Mouse (Mus musculus) left cerebral cortex, postnatal 10 days (tissue): Measurements from ENCODE around the gene Ephb3. TPM values are rescaled to one million over a fixed set of nuclear protein-coding genes. Genes with fewer than 3 reads are reported as not detected.

ENCODE experiments used
- DNase-seq, 2 experiments: peaks; one replicate each; pipeline ENCODE4 v3.0.0; 2021 to 2022; ENCODE audit warnings: low spot score in 2 of 2, mixed read lengths in 1 of 2; ENCODE audit errors: extremely low spot score in 1 of 2
- intact Hi-C: fragments of 180-260 bp; cut with DNase I; formaldehyde crosslinking; loops from one replicate; pipeline ENCODE4 v1.15.1; 2025
- total RNA-seq, 2 experiments: library from RNA; stranded (reverse); gene quantifications; 2 replicates each; pipeline ENCODE4 v1.2.3; 2021

The Ephb3 gene
- total RNA-seq, 2 experiments from 2014 or later: 29.7 to 34.1 TPM

DNA sequence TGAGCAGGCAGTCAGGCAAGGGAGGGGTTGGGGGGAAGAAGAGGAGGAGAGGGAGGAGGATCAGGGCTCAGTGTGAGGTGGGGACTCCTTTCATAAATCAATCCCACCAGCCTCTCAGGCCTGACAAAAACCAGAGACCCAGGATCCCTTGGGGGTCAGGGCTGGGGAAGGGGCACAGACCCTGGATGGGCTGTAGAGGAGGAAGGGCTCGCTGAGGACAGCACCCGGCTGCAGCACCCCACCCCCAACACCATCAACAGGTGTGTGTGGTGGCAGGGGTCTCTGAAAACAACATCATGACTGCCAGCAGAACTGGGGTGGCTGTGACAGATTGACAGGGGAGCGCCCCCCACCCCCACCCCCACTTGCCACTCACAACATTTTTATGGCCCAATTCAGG lies 36.0 kb downstream of the Ephb3 start:
- intact Hi-C loops: loop anchor here (10.0 kb wide), 1 partner anchor 74 kb away; no protein-coding TSS in a partner anchor
- DNase-seq: no peak

- intact Hi-C loops: loop anchor here (10.0 kb wide), 1 partner anchor 74 kb away; no protein-coding TSS in a partner anchor
- no peak for DNase-seq
These were observed 36.5 kb downstream of the Ephb3 start for GRCm38 (mm10) chr16:21241030-21241429.

DNA sequence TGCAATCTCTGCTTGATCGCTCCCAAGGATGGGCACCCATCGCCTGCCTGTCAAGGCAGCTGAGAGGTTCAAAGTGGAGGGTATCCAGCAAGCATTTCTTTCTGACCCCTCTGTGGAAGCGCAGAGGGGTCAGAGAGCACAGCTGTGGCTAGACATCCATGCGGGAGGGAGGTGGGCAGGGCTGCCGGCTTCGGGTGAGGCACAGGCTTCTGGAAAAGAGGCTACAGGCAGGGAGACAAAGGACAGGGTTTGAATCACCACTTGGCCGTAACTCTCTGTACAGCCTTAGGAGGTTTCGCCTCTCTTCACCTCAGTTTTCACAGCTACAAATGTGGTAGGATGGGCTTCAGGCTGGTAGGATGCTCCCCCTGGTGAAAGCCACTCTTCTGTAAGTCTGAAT lies 38.4 kb downstream of the Ephb3 start:
- intact Hi-C loops: loop anchor here (10.0 kb wide), 1 partner anchor 72 kb away; no protein-coding TSS in a partner anchor

GRCm38 (mm10) chr16:21244803-21245202 lies 40.2 kb downstream of the Ephb3 start:
- DNase-seq: no peak
- intact Hi-C loops: loop anchor here (5.0 to 10.0 kb wide), 3 partner anchors 38 to 87 kb away; no protein-coding TSS in a partner anchor

More for the DNA sequence above, 38.4 kb downstream of the Ephb3 start:
- no peak for DNase-seq

GRCm38 (mm10) chr16:21245387-21245786 lies 40.8 kb downstream of the Ephb3 start:
- DNase-seq: no peak
- intact Hi-C loops: loop anchor here (5.0 to 10.0 kb wide), 3 partner anchors 38 to 87 kb away; no protein-coding TSS in a partner anchor

GRCm38 (mm10) chr16:21245931-21246390 lies 41.4 kb downstream of the Ephb3 start:
- peak; percentile 83 to 90 for DNase-seq
- intact Hi-C loops: loop anchor here (5.0 to 10.0 kb wide), 3 partner anchors 39 to 86 kb away; no protein-coding TSS in a partner anchor

DNA sequence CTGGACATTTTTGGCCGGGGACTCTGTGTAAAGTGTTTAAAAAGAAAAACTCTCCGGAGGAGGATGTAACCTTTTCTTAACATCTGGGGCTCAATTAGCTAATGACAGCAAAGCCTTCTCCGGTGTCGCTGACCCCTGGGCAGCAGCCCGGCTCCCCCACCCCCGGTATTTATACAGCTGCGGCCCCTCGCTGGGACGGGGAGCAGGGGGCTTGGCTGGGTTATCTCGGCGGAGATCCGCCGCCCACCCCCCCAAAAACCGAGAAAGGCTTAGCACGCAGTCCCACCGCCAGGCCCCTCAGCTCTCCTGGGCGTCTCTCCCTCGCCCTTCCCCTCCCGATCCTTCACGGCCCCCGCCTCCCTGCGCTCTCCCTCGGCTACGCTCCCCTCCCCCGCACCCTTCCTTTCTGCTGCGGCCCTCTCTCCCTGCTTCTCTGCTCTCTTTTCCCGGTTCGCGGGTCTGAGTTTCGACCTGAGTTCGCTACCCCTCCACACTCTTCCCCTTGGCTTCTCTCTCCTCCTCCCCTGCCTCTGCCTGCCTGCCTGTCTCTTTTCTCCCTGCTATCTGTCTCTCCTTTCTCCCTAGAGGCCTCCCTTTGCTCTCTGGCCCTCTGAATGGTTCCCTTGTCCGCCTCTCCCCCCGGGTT lies 42.0 kb downstream of the Ephb3 start:
- peak in 1 of 2 experiments; percentile 74 for DNase-seq
- intact Hi-C loops: loop anchor here (5.0 to 10.0 kb wide), 3 partner anchors 39 to 86 kb away; no protein-coding TSS in a partner anchor

GRCm38 (mm10) chr16:21247037-21247432 lies 42.5 kb downstream of the Ephb3 start:
- DNase-seq: no peak
- intact Hi-C loops: loop anchor here (5.0 to 10.0 kb wide), 3 partner anchors 40 to 85 kb away; no protein-coding TSS in a partner anchor

- intact Hi-C loops: loop anchor here (5.0 to 10.0 kb wide), 3 partner anchors 41 to 84 kb away; no protein-coding TSS in a partner anchor
- peak; percentile 22 to 76 for DNase-seq
These were observed 43.5 kb downstream of the Ephb3 start for GRCm38 (mm10) chr16:21247871-21248712.

DNA sequence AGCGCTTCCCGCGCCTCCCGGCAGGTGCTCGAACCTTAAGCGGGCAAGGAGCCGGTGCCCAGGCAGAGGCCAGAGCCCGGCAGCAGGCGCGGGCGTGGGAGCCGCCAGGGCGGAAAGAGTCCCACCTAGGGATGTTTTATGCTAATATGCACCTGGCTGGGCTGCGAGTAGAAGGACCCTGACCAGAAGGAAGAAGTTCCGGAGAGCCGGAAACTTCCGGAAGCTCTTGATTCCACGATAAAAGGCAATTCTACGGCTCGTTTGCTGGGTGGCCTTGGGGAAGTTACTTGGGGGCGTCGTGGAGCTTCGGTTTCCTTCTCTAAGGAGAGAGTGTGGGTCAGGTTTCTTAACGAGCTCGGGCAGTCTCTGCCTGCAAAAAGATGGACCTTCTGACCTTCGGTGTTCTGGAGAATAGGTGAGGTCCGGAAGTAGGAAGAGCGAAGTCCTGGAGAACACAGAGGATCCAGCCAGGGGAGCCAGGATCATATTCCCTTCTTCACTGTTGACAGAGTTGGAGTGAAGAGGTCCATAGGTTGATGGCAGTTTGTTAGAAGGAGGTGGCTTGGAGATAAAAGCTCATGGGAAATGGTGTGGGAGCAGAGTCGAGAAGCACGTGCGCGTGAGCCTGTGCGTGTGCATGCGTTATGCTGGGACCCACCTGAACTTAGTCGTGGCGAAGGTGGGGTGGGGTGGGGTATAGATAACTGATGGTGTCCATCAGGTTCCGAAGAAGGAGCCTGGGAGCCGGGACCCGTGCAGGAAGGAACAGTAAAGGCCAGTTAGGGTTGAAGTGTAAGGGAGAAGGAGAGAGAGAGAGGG lies 44.4 kb downstream of the Ephb3 start:
- intact Hi-C loops: loop anchor here (5.0 to 10.0 kb wide), 3 partner anchors 42 to 83 kb away; no protein-coding TSS in a partner anchor

GRCm38 (mm10) chr16:21252401-21252955 lies 47.9 kb downstream of the Ephb3 start:
- intact Hi-C loops: no loop called here
- no peak for DNase-seq

More for the DNA sequence above, 44.4 kb downstream of the Ephb3 start:
- DNase-seq: no peak

GRCm38 (mm10) chr16:21255574-21256304 lies 51.2 kb downstream of the Ephb3 start:
- intact Hi-C loops: no loop called here
- no peak for DNase-seq

DNA sequence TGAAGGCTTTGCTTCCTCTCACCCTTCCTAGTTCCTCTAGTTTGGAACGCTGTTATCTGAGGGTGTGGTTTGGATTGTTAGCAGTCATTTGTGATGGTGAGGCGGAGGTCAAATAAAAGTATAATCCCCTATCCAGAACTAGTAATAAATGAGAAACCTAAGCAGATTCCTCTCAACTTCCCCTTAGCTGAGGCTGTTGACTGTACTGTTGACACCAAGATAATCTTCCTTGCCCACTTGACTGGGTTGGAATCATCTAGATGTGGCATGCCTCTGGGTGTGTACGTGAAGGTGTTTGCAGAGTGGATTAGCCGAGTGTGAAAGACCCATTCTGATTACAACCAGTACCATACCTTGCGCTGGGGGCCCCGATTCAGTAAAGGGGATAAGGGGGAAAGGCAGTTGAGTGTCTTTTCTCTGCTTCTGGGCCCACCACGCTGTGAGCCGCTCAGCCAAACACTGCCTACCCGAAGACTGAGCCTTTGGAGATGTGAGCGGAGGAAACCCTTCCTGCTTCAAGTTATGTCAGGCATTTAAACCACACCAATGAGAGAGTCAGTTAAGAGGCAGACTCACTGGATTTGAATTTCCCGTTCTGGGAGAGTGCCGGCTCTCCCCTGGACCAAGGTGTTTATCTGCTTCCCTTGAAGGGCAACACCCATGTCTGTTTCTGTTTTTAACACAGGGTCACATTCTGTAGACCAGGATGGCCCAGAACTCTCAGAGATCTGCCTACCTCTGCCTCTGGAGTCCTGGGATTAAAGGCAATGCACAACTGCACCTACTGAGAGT lies 52.2 kb downstream of the Ephb3 start:
- intact Hi-C loops: no loop called here
- no peak for DNase-seq

- no peak for DNase-seq
- intact Hi-C loops: no loop called here
These were observed 60.9 kb downstream of the Ephb3 start for GRCm38 (mm10) chr16:21265417-21265816.

DNA sequence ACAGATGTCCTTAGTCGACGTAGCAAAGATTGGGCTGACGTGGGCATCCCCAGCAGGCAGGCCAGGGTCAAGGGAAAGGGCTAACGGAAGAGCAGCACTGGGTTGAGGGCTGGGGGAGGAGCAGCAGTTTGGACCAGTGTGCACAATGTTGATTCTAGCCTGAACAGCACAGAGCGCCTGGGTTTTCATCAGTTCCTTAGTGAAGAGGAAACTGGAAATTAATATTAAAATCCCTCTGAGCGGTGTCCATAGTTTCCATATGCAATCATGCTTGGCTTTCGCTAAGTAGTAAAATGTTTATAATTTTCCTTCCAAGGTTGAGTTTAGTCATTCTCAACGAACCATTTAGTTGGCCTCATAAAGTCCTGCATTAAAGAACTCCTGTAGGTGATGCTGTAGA lies 65.2 kb downstream of the Ephb3 start:
- DNase-seq: no peak
- intact Hi-C loops: no loop called here

DNA sequence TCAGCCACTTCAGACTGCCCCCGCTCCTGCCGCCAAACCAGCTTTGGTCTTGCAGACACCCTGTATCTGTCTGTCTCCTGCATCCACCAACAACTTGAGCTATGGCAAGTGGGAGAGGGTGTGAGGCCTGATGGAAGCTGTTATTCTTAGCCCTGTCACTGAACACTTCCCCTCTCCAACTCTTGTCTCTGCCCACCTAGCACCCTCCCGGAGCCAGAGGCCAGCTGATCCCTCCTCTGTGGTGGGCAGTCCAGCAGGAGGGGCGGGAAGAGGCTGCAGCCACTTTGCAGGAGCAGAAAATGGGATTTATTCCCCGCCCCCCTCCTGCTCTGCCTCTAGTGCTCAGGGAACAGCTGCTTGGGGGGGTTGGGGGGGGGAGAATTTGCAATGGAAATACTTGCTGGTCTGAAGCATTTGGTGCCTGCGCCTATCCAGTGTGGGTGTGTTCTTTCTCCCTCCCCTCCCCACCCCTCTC lies 67.3 kb downstream of the Ephb3 start:
- intact Hi-C loops: no loop called here
- DNase-seq: peak in 1 of 2 experiments; percentile 49

DNA sequence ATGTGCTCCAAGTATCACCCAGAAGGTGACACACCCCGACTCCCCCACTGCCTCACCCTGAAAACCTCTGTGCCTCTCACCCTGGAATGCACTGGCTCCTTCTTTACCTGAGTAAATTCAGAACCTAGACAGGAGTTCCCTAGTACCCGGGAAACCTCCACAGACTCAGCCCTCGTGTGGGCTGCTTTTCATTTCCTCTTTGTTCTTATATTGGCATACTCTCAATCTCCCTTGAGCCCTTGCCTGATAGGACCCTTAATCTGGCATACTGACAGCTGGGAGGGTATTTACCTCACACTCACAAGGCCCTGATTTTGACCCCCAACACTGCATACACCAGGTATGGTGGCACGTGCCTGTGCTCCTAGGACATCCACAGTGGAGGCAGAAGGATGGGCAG lies 68.2 kb downstream of the Ephb3 start:
- intact Hi-C loops: no loop called here
- DNase-seq: no peak
